Mouse (Mus musculus) megakaryocyte, embryonic 14.5 days (primary cell): ENCODE results near the gene Mpped2. TPM values are rescaled to one million over a fixed set of nuclear protein-coding genes. Genes with fewer than 3 reads are reported as not detected.

ENCODE experiments used
- H3K27me3 ChIP-seq: replicated peaks from 2 replicates; pipeline ENCODE3; 2012; ENCODE audit warnings: inconsistent platforms
- H3K36me3 ChIP-seq: replicated peaks from 2 replicates; pipeline ENCODE3; 2012; ENCODE audit warnings: low read length, inconsistent platforms, mixed read lengths
- H3K4me1 ChIP-seq: 2 replicates; pipeline ENCODE4 v1.6.1; 2012; ENCODE audit warnings: inconsistent platforms
- H3K4me3 ChIP-seq: replicated peaks from 2 replicates; pipeline ENCODE3; 2012; ENCODE audit warnings: moderate library complexity, mild to moderate bottlenecking, inconsistent platforms
- H3K9me3 ChIP-seq: 2 replicates; pipeline ENCODE4 v1.6.1; 2012; ENCODE audit warnings: inconsistent platforms
- FLI1 ChIP-seq: IDR thresholded peaks from 2 replicates; pipeline ENCODE4 v1.6.1; 2012; ENCODE audit warnings: low read length, inconsistent platforms, mixed read lengths
- GATA1 ChIP-seq: IDR thresholded peaks from 3 replicates; pipeline ENCODE4 v1.6.1; 2012; ENCODE audit warnings: mixed read lengths, low read length, inconsistent platforms, borderline replicate concordance
- polyA plus RNA-seq: library from polyadenylated mRNA; stranded (reverse); fragments of >175 nt; gene quantifications from 2 replicates; pipeline ENCODE4 v1.2.3, GENCODE M21; 2012; ENCODE audit warnings: low replicate concordance; ENCODE audit not compliant: insufficient read depth

Gene Mpped2
- polyA plus RNA-seq, 1 experiment = 0.10 TPM

DNA sequence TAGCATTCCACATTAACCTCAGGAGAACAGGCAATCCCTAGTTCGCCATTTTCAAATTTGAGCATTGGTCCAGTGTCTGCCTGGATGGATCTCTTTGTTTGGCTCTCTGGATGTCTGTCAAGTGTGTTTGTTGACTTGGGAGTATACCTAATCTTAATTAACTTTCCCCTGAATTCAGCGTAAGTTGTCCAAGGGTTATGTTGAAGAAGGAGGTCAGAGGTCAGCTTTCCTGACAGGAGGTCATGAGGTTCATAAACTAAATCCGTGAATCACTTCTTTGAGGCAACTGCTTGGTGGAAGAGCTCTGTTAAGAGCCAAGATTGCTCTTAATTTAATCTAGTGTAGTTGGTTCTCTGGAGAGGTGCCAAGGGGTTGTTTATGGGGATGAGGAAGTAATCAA lies 200.3 kb downstream of the Mpped2 start:
- TF ChIP-seq FLI1 (no peak), GATA1 (no peak)
- no peaks in the 10 kb centered on the region for H3K4me1 ChIP-seq
- H3K36me3 ChIP-seq = no peaks in the 10 kb centered on the region
- H3K27me3 ChIP-seq = no peaks in the 10 kb centered on the region
- H3K9me3 ChIP-seq = peaks cover 13% of the 10 kb centered on the region; the same call in 1 of the 2 replicates
- H3K4me3 ChIP-seq = no peak overlapping the region

DNA sequence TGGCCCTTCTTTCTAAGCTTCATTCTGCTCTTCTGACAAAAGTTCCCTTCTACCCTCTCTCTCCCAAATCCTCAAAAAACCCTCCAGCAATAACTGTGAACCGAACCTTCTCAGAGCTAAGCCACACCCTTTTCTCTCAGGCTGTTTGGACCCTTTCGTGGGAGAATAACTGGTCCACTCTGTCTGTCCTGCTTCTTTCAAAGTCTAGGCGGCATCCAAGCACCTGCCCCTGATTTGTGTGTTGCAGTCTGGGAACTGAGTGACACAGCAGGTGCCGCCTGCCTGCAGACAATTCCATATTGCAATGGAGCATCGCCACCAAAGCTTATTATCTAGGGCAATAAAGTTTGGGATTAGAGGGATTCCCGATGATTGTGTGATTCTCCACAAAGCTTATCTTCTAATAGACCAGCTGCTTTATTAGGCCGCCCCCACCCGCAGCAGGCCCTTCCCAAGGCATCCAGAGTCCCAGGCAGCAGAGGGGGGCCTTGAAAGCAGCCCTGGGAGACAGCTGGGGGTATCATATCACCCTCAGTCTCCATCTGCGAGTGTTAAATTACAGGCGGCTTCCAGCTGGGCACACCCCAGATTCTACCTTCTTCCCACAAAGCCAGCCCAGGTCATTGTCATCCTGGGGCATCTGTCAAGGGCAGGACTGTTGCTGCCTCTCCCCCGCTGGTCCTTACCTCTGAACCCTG lies 202.4 kb downstream of the Mpped2 start:
- TF ChIP-seq GATA1 = no peak
- no peak for TF ChIP-seq FLI1
- no peak overlapping the region for H3K4me3 ChIP-seq

GRCm38 (mm10) chr2:106896024-106896384 lies 202.9 kb downstream of the Mpped2 start:
- H3K4me3 ChIP-seq = no peak overlapping the region
- H3K9me3 ChIP-seq = peaks cover 13% of the 10 kb centered on the region; the same call in 1 of the 2 replicates
- no peaks in the 10 kb centered on the region for H3K36me3 ChIP-seq
- no peaks in the 10 kb centered on the region for H3K4me1 ChIP-seq
- H3K27me3 ChIP-seq = no peaks in the 10 kb centered on the region
- no peak for TF ChIP-seq FLI1
- TF ChIP-seq GATA1 = no peak

More for the DNA sequence above, 202.4 kb downstream of the Mpped2 start:
- no peaks in the 10 kb centered on the region for H3K27me3 ChIP-seq
- H3K9me3 ChIP-seq = peaks cover 13% of the 10 kb centered on the region; the same call in 1 of the 2 replicates
- H3K36me3 ChIP-seq = no peaks in the 10 kb centered on the region
- no peaks in the 10 kb centered on the region for H3K4me1 ChIP-seq

DNA sequence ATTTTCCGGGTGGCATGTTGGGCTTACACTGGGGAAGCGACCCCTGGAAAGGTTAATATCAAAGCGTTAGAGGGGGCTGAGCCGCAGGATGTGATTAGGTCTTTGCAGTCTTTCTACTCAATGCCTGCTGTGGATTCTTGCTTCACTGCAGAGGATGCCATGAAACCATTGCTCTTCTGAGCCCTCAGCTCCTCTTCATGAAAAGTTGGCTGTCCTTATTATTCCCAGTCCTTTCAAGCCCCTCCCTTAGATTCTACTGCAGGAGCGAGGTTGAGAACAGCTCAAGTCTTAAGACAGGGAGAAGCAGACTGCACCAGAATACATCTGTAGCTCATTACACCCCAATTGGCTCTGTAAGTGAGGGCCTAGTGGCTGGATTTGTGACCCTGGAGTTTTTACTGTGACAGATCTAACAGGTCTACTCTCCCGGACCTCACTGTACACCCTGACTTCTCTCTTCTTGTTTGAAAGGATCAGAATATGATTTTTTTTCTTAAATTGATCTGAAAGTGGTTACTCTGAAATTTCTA lies 218.9 kb downstream of the Mpped2 start:
- H3K4me3 ChIP-seq = no peak overlapping the region
- TF ChIP-seq FLI1 (no peak), GATA1 (no peak)
- no peaks in the 10 kb centered on the region for H3K27me3 ChIP-seq
- no peaks in the 10 kb centered on the region for H3K4me1 ChIP-seq
- H3K36me3 ChIP-seq = no peaks in the 10 kb centered on the region
- peaks cover 29% of the 10 kb centered on the region for H3K9me3 ChIP-seq
